Mouse (Mus musculus): ENCODE measurements around the gene Selp. TPM values are rescaled to one million over a fixed set of nuclear protein-coding genes. Genes with fewer than 3 reads are reported as not detected.

Gene Selp
- total and polyA plus RNA-seq, 2 experiments from 2014 or later, result not detected

DNA sequence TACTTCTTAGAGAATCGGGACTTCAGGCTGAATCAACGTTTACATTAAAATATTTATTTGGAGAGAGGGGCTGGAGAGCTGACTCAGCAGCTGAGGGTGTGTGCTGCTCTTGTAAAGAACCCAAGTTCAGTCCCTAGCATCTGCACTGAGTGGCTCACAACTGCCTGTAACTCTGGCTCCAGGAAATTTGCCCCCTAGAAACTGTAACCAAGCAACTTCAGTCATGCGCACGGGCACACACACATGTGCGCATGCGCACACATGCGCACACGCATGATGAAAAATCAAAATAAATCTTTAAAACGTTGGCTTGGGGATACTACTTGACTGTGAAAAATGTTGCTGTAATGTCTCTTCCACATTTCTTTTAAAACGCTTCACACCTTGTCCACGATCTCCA lies 36.0 kb upstream of the Selp start:
- WGBS, result 87% methylated on average over 11 of the region's 11 CpGs

DNA sequence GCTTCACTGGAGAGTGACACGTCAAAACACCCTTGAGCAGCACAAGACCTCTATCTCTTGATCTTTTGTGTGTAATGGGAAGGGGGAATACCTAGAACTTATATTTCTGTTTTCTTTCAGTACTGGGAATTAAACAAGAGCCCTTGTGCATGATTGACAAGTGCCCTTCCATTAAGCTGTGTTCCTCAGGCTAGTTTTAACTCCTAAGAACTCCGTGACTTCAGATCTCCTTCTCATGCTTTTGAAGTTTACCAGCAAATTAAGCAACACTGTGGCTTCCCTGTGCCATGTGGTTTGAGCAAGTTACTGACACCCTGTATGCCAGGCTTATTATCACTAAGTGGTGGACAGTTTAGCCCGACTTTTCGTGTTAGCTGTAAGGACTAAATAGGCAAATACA lies 32.0 kb upstream of the Selp start:
- Histone ChIP-seq H3K27ac (ENCODE audit: low read depth, low read length) (no peak overlapping the region), H3K27me3 (ENCODE audit: insufficient read depth, low read length) (no peaks in the 10 kb centered on the region), H3K4me3 (ENCODE audit: low read depth, low read length) (no peak overlapping the region), H3K4me2 (ENCODE audit: low read depth, low read length, poor library complexity, severe bottlenecking) (no peak overlapping the region), H3K4me1 (ENCODE audit: insufficient read depth, low read length) (no peaks in the 10 kb centered on the region), H3K9me3 (ENCODE audit: low read length) (no peaks in the 10 kb centered on the region), H3K36me3 (ENCODE audit: insufficient read depth, low read length) (no peaks in the 10 kb centered on the region), H3K9ac (replicated peaks; ENCODE audit: low read length, poor library complexity, severe bottlenecking) (no peak overlapping the region)
- DNase-seq (ENCODE audit: low spot score) (no peak), ATAC-seq (ENCODE audit: low FRiP score) (no peak)
- TF ChIP-seq CTCF (IDR thresholded peaks at IDR 0.05), result no peak
- WGBS, result 94% methylated on average over 4 of the region's 4 CpGs

More for the DNA sequence above, 36.0 kb upstream of the Selp start:
- Histone ChIP-seq H3K27me3 (ENCODE audit: insufficient read depth, low read length) (no peaks in the 10 kb centered on the region), H3K27ac (ENCODE audit: low read depth, low read length) (no peak overlapping the region), H3K4me2 (ENCODE audit: low read depth, low read length, poor library complexity, severe bottlenecking) (no peak overlapping the region), H3K4me1 (ENCODE audit: insufficient read depth, low read length) (no peaks in the 10 kb centered on the region), H3K9ac (replicated peaks; ENCODE audit: low read length, poor library complexity, severe bottlenecking) (no peak overlapping the region), H3K36me3 (ENCODE audit: insufficient read depth, low read length) (no peaks in the 10 kb centered on the region), H3K9me3 (ENCODE audit: low read length) (no peaks in the 10 kb centered on the region), H3K4me3 (ENCODE audit: low read depth, low read length) (no peak overlapping the region)
- DNase-seq (ENCODE audit: low spot score) (no peak), ATAC-seq (ENCODE audit: low FRiP score) (no peak)
- TF ChIP-seq CTCF (IDR thresholded peaks at IDR 0.05), result no peak

DNA sequence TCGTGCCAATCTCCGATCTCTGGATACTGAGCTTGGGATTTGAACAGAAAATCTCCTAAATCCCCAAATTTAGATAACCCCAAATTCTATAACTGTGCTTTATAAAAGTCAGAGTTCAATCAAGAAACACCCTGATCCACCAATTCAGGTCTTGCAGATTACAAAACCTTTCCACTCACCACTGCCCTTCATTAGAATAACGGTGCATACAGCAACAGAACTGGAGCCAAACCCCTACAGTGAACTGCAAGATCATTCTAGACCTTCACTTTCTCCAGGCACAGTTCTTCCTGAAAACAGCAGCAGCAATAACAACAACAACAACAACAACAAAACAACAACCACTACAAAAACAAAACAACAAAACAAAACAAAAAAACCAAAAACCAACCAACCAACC lies 28.3 kb upstream of the Selp start:
- Histone ChIP-seq H3K4me1 (ENCODE audit: insufficient read depth, low read length) (no peaks in the 10 kb centered on the region), H3K9me3 (ENCODE audit: low read length) (no peaks in the 10 kb centered on the region), H3K9ac (replicated peaks; ENCODE audit: low read length, poor library complexity, severe bottlenecking) (no peak overlapping the region), H3K4me3 (ENCODE audit: low read depth, low read length) (no peak overlapping the region), H3K4me2 (ENCODE audit: low read depth, low read length, poor library complexity, severe bottlenecking) (no peak overlapping the region), H3K27me3 (ENCODE audit: insufficient read depth, low read length) (no peaks in the 10 kb centered on the region), H3K27ac (ENCODE audit: low read depth, low read length) (no peak overlapping the region), H3K36me3 (ENCODE audit: insufficient read depth, low read length) (no peaks in the 10 kb centered on the region)
- no peak for TF ChIP-seq CTCF (IDR thresholded peaks at IDR 0.05)
- 83% methylated on average over 3 of the region's 3 CpGs for WGBS
- ATAC-seq (ENCODE audit: low FRiP score) (no peak), DNase-seq (ENCODE audit: low spot score) (no peak)

DNA sequence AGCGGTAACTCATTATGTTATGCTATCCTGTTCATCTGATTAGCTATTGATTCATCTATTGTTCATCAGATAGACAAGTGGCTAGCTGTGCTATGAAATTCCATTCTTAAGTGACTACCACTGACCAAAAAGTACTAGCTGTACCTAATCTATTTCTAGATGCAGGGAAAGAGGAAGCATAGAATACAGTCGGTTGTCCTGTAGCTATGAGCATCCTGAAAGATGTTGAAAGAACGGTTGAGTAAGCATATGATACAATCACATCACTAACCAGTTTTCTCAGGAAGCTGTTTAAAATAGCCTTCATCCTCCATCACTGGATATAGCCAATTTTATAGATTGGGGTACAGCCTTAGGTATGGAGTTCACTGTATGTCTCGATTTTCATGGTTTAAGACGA lies 27.2 kb upstream of the Selp start:
- no peak for TF ChIP-seq CTCF (IDR thresholded peaks at IDR 0.05)

DNA sequence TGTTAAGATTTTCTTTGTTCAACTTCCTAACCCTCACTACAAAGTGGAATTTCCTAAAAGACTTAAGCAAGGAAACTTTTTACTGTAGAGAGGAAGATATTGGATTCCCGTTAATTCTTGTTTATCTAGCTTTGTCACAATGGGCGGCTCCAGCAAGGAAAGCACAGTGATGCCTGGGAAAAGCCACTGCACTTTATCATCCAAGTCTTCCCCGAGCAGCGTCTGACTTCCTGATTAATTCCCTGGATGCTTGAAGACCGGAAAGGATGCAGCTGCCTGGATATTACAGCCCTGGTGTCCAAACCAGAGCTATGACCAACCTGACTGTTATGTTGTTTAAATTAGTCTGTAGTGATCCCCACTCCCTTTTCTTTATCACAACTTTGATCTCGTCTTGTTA lies 18.3 kb upstream of the Selp start:
- Histone ChIP-seq H3K4me2 (ENCODE audit: low read depth, low read length, poor library complexity, severe bottlenecking) (no peak overlapping the region), H3K4me1 (ENCODE audit: insufficient read depth, low read length) (no peaks in the 10 kb centered on the region), H3K9me3 (ENCODE audit: low read length) (no peaks in the 10 kb centered on the region), H3K27ac (ENCODE audit: low read depth, low read length) (no peak overlapping the region), H3K9ac (replicated peaks; ENCODE audit: low read length, poor library complexity, severe bottlenecking) (no peak overlapping the region), H3K27me3 (ENCODE audit: insufficient read depth, low read length) (no peaks in the 10 kb centered on the region), H3K4me3 (ENCODE audit: low read depth, low read length) (no peak overlapping the region), H3K36me3 (ENCODE audit: insufficient read depth, low read length) (no peaks in the 10 kb centered on the region)
- DNase-seq (ENCODE audit: low spot score) (no peak), ATAC-seq (ENCODE audit: low FRiP score) (no peak)
- 78% methylated on average over 6 of the region's 6 CpGs for WGBS
- TF ChIP-seq CTCF (IDR thresholded peaks at IDR 0.05), result no peak

More for the DNA sequence above, 27.2 kb upstream of the Selp start:
- Histone ChIP-seq H3K27ac (ENCODE audit: low read depth, low read length) (no peak overlapping the region), H3K36me3 (ENCODE audit: insufficient read depth, low read length) (no peaks in the 10 kb centered on the region), H3K4me1 (ENCODE audit: insufficient read depth, low read length) (no peaks in the 10 kb centered on the region), H3K9ac (replicated peaks; ENCODE audit: low read length, poor library complexity, severe bottlenecking) (no peak overlapping the region), H3K27me3 (ENCODE audit: insufficient read depth, low read length) (no peaks in the 10 kb centered on the region), H3K9me3 (ENCODE audit: low read length) (no peaks in the 10 kb centered on the region), H3K4me3 (ENCODE audit: low read depth, low read length) (no peak overlapping the region), H3K4me2 (ENCODE audit: low read depth, low read length, poor library complexity, severe bottlenecking) (no peak overlapping the region)
- 94% methylated on average over 5 of the region's 5 CpGs for WGBS
- ATAC-seq (ENCODE audit: low FRiP score) (no peak), DNase-seq (ENCODE audit: low spot score) (no peak)

DNA sequence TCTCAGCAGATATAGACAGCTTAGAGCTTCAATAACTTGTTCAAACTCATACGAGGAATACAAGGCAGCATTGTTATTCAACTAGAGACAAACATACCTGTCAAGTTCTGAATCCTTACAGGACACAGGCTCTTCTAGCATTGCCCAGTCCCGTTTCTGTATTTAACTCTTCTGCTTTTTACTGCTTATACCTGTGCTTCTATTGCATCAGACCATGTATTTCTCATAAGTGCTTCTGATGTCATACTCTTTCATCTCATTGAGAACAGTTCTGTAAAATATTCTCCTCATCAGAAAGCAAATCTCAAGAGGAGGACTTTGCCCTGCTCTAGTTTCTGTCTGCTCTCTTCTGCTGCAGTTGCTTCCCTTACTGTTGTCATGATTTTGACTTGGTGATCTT lies 17.2 kb upstream of the Selp start:
- H3K4me3 ChIP-seq (ENCODE audit: low read depth, low read length), result no peak overlapping the region
- H3K4me1 ChIP-seq (ENCODE audit: insufficient read depth, low read length), result no peaks in the 10 kb centered on the region
- no peak overlapping the region for H3K4me2 ChIP-seq (ENCODE audit: low read depth, low read length, poor library complexity, severe bottlenecking)
- H3K9ac ChIP-seq (replicated peaks; ENCODE audit: low read length, poor library complexity, severe bottlenecking), result no peak overlapping the region
- H3K36me3 ChIP-seq (ENCODE audit: insufficient read depth, low read length), result no peaks in the 10 kb centered on the region
- DNase-seq (ENCODE audit: low spot score) (no peak), ATAC-seq (ENCODE audit: low FRiP score) (no peak)
- H3K27me3 ChIP-seq (ENCODE audit: insufficient read depth, low read length), result no peaks in the 10 kb centered on the region
- TF ChIP-seq CTCF (IDR thresholded peaks at IDR 0.05), result no peak
- WGBS, result 87% methylated on average over 2 of the region's 2 CpGs
- H3K9me3 ChIP-seq (ENCODE audit: low read length), result no peaks in the 10 kb centered on the region
- H3K27ac ChIP-seq (ENCODE audit: low read depth, low read length), result no peak overlapping the region

All from midbrain, postnatal 0 days (tissue).